Mouse (Mus musculus) kidney, adult 8-10 months (tissue): ENCODE results near the gene Gcnt2.

Experiments used
- DNase-seq, 2 experiments: peaks; one replicate each; pipeline ENCODE4 v3.0.0; 2022

Gcnt2 gene

DNA sequence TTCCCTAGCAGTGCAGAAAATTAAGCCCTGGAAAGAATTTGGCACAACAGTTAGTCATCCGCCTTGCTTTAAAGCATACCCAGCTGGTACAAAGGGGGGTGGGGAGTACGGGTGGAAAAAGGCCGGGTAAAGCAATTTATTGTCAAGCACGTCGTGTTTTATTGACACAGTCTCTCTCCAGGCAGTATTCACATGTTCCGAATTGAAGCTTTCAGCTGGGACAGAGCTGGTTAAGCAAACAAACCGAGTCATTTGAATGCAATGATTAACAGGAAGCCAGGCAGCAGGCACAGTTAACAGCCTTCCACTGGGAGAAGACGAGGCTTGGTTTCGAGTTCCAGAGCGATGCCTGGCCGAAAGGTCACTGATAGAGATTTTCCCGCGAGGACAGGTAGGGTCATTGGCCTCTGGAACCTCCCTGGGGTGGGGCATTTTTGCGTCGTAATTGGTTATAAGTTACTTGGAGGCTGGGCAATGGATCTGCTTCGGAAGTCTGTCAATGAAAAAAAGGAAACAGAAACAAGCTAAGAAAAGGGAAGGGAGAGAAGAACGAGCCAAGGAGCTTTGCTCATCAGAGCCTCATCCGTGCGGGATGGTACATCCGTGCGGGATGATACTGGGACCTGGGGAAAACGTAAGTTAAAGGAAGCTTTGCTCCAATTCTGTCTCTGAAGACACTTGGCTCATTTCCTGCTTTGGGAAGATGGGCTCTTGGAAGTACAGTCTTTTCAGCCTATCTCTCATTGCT lies at the start of gene Gcnt2:
TSS of gene Gcnt2 (plus strand) at position 103 of the 748 bp plus-strand sequence.
- peak; percentile 91 for DNase-seq

DNA sequence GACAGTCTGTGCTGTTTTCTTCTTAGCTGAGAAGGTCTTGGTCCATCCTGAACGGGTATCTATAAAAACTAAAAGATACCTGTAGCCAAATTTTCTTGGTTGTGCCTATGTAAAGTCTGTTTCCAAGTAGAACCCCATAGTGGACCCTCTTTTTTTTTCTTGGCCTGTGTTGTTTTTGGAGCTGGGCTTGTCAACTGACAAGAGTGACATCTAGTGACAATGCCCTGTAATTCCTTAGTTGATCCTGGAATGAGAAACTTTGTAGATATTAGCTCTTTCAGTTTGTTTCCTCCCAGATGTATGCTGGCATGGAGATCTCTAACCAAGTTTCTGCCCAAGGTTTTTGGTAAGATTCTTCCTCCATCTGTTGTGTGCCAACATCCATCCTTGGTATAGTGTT lies 38.9 kb upstream of the Gcnt2 start:
- DNase-seq: no peak

DNA sequence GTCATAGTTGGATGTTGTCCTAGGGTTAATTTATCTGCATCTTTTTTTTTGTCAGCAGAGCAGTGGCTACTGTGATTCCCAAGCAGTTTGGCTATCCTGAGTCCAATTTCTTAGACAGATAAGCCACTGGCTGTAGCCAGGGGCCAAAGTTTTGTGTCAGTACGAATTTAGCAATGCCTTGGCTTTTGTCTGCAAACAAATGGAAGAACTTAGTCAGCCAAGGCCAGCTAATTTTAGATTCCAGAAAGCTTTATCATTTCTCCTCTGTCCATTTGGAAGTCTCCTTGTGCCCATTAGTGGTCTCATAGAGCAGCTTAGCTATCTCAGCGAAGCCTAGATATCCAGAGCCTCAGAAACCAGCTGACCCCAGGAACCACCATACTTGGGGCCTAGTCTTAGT lies 37.6 kb upstream of the Gcnt2 start:
- no peak for DNase-seq

DNA sequence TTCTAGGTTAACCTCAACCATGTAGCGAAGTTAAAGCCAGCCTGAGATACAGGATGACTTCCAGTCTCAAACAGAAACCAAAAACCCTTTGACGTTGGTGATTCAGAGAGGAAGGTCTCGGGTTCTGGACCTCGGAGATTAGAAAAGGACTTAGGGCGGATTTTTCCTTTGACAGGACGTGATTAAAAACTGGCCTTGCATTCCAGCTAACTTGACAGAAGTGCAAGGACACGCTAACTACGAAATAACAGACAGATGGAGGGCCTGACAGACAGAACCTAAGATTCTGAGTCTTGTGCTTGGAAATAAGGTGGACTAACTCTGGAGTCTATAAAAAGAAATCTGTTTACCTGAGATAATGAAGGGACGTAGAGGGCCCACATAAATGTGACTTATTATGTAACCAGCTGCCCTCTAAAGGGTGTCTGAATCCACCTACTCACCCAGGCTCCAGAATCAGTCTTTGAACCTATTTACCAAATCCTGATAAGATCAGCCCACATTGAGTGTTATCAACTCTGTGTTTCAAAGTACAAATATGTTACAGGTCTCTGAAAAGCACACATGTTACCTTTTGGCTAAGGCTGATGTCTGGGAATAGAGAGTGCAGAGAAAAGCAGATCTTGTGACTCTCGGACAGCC lies 18.3 kb upstream of the Gcnt2 start:
- no peak for DNase-seq

DNA sequence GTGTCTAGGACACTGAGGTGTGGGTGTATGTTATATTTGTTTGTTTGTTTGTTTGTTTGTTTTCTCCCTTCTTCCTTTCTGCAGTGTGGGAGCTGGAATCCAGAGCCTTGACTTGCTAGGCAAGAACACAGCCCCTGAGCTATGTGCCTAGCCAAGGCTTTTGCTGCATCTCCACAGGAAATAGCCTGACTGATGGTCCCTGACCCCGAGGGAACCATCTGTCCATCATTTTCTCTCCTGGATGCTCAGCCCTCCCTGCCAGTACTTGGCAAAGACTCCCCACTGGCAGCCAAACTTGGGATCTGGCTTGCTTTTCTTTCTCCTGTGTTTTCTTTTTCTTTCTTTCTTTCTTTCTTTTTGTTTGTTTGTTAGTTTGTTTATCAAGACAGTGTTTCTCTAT lies 17.4 kb upstream of the Gcnt2 start:
- no peak for DNase-seq

DNA sequence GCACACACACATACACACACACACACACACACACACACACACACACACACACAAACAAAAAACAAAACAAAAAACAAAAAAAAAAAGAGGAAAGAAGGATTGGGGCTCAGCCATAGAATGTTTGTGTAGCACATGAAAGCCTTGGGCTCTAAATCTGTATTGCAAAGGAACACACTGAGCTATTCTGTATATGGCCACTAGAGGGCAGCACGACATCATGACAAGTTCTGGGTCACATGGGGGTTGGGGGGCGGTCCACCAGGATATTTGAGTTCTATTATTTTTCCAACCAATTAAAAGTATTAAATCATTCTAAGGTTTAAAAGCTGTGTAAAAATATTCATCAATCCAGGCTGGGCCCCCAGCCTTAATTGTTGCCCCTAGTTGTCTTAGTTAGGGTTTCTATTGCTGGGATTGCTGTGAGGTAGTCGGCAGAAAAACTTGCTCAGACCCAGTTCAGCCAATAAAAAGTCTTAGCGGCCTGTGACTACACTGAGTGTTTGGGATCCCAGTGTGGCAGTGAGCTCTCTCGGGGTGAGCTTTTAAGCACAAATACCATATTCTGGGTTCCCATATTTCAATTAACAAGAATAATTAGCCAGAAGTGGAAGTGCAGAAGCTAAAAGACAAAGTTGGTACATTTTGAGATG lies 16.0 kb upstream of the Gcnt2 start:
- peak; percentile 64 to 81 for DNase-seq

DNA sequence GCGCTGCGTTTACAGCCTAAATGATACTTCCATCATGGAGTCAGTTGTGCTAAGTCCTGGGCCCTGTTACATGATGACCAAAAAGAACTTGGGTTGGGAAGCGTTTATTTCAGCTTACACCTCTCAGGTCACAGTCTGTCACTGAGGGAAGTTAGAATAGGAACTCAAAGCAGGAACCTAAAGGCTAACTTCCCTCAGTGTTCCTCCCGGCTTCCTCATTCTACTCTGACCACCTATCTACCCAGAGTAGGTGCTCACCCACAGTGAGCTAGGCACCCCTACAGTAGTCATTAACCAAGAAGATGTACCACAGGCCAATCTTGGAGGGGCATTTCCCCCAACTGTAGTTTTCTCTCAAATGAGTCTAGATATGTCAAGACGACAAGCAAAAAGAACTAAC lies 15.4 kb upstream of the Gcnt2 start:
- no peak for DNase-seq

DNA sequence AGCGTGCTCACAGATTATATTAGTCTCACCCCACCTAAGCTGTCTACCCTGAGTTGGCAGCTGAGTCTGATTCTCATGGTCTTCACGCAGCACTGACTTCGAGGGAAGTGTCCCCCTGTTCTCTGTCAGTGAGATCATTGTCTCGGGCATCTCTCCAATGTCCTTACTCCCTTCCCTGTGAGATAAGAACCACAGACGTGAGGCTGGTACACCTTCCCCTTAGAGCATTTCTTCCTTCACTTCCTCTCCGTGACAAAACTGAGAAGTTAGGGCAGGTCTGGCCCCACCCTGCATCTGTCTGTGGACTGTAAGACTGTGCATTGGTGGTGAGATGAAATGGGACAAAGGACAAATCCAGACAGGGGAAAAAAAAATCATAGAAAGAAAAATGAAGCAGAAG lies 13.6 kb upstream of the Gcnt2 start:
- no peak for DNase-seq

DNA sequence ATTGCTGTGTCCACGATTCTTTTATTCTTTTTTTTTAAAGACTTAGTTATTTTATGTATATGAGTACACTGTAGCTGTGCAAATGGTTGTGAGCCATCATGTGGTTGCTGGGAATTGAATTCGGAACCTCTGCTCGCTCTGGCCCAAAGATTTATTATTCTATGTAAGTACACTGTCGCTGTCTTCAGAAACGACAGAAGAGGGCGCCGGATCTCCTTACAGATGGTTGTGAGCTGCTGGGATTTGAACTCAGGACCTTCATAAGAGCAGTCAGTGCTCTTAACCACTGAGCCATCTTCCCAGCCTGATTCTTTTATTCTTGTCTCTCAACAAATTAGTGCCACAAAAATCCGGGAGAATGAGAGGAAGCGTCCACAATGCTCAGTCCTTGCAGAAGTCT lies 13.2 kb upstream of the Gcnt2 start:
- no peak for DNase-seq

DNA sequence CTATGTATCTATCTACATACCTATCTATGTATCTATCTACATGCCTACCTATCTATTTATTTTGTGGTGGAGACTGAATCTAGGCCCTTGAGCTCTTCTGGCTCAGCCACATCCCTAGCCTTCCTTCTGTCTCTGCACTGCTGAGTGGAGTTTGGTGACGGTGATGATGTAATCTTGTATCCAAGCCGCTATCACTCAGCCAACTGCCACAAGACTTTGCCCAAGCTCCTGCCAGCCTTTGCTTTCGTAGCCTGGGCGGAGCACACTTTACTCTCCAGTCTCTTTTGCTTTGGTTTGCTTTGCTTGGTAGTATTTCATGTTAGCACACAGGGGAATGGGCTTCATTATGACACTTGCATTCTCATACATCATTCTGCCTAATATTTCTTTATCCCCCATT lies 11.7 kb upstream of the Gcnt2 start:
- DNase-seq: peak in 1 of 2 experiments; percentile 37

DNA sequence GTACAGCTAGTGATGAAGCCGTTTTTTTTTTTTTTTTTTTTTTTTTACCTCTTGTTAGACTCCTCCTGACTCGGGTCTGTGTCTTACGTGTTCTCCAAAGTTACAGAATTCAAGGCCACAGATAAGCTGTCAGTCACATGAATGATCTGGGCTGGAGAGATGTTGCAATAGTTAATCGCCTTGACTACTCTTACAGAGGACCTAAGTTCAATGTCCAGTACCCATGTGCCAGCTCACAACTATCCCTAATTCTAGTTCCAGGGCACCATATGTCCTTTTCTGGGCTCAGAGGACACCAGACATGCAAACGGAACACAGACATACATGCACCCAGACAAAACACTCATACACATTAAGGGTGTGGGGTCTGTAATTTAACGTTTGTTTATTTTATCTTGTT lies 8.9 kb upstream of the Gcnt2 start:
- peak in 1 of 2 experiments; percentile 31 for DNase-seq

DNA sequence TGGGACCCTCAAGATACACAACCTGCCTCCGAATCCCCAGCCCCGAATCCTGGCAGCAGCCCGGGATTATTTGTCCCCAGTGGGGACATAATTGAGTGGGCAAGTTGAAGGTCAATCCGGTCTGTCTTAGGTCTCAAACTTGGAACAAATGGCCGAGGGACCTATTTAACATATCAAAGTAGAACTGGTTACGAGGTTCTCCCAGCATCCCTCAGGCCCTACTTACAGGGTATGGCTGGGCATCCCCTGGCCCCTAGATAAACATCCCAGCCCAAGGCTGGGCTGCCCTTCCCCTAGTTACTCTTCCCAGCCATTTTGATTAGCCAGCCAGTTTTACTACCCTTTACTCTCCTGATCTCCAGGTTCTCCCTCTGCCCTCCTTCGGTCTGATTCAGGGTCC lies 8.3 kb upstream of the Gcnt2 start:
- no peak for DNase-seq

DNA sequence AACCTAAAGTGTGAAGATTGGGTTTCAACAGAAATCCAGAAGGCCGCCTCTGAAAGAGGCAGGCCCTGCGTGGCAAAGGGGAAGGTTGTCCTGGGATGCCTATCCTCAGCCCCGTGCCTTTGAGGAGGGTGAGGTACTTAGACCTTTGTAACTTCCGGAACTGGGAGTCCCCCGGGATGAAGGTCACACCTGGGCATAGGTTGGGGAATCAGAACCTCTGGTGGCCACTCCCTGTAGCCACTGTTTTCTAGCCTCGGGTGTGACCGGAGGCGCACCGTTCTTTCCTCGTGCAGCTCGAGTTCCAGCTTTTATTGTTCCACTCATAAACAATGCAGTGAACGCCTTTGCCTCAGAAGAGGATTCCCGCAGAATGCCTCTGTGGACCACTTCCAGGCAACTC lies 7.6 kb upstream of the Gcnt2 start:
- peak in 1 of 2 experiments; percentile 78 for DNase-seq

DNA sequence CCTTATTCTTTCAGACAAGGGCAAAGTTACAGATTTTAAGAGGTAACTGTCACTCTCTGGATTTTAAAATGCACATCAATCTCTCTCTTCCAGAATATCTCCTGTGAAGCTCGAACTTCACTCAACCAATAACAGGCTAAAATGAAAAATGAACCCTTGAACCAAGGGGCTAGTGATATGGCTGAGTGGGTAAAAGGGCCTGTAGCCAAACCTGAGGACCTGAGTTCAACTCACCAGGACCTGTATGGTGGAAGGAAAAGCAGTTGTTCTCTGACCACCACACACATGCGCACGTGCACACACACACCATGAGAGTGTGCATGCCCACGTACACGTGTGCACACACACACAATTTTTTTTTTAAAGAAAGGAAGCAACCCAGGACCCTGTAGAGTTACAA lies 6.8 kb upstream of the Gcnt2 start:
- peak in 1 of 2 experiments; percentile 43 for DNase-seq

DNA sequence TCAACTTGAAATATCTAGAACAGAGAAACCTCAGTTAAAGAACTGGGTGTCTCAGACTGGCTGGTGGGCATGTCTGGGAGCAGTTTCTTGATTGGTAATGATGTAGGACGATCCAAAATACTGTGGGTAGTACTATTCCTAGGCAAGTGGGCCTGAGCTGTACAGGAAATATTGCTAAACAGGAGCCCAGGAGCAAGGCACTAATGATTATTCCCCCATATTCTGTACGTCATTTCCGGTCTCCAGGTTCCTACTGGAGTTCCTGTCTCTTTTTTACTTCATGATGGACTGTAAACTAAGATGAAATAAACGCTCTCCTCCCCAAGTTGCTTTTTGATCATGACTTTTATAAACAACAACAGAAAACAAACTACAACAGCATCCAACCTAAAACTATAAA lies 5.7 kb upstream of the Gcnt2 start:
- DNase-seq: no peak

DNA sequence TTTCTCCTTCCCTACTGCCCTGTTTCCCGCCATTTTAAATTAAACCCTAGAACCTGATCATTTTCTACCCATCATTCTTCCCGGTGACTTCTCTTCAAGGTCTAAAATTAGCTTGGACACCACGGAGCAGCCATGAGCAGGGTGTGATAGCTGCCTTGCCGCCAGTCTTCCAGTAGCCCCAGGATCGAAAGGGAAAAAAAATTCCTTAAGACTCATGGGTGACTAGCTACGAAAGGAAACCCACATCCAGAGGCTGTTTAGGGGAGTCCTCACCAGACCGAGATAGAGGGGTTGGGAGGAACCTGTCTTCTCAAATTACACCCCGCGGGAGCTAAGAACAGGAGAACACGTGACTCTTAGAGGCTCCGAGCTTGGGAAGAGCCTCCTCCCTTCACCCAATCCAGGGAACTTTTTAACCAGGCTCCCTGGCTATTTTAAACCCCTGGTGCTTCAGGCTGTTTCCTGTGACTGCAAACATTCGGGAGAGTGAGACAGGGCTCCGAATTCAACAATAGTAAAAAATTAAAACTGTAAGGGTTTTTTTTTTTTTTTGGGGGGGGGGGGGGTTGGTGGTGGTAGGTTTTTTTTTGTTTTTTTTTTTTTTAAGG lies 5.0 kb upstream of the Gcnt2 start:
- DNase-seq: peak; percentile 82 to 90

DNA sequence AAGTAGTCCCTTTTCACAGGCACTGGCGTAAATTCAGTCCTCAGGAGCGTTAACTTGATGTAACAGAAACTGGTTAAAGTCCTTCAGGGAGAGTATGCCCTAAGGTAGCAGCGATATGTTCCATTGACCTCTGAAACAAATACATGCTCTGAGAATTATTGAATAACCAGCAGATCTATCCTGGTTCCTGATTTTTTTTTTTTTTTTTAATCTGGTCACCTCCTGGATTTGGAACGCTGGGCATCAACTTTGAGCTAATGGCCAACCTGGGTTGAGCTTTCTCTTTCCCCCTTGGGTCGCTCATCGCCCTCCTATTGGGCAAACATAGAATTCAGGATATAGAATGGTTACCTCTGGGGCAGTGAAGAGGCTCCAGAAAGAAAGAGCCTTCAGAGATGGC lies 4.3 kb upstream of the Gcnt2 start:
- peak; percentile 62 to 65 for DNase-seq

DNA sequence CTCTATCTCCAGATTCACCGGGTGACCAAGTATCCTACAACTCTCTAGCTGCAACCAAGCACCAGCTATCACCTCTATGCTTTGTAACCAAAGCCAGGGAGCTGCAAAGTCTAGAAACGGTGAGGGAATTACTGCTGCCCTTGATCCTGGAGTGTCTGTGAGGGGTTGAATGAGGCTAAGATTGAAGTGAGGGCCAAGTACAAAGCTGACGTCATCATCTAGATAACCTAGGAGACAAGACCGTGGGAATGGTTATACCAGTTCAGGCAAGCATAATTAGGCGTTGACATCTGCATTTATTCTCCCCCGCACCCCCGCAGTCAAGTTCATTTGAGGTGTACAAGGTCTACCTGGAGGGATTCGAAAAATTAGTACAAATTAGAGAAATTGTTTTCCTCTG lies 2.8 kb upstream of the Gcnt2 start:
- no peak for DNase-seq

DNA sequence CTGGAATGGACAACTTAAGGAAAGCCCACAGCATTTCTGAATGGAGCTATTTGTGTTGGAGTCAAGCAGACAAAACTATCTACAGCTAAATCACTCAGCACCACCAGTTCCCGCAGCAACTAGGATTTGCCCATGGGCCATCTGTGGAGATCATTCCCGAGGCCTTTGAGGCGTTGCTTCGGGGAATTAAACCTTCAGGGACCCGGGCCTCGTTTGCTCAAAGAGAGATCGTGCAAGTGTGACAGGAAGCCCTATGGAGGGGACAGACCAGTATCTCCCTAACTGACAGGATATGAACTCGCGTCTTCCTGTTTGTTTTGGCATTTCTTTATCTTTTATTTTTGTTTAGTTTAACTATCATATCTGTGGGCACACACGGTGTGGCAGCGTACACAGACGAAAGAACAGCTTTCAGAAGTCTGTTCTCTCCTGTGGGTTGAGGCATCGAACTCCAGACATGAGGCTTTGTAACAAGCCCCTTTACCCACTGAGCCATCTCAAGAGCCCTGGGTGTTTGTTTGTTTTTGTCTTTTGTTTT lies 2.2 kb upstream of the Gcnt2 start:
- DNase-seq: no peak

DNA sequence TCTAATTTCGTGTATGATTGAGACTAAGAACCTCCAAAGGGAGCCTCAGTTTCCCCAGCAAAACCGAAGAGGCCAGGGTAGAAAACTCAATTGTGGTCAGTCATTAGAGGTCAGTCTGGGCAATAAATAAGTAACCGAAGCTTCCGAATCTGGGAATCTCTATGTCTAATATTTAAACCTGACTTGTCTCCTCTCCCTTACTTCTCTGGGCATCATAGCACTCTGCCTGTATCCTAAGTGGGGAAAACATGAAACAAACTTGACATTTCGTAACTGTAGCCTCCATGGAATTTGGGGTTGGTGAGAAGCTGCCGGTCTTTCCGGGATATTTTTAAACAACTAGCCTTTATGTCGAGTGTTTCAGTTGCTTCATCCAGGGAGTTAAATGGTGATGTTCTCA lies 329 bp upstream of the Gcnt2 start:
- DNase-seq: peak in 1 of 2 experiments; percentile 54

DNA sequence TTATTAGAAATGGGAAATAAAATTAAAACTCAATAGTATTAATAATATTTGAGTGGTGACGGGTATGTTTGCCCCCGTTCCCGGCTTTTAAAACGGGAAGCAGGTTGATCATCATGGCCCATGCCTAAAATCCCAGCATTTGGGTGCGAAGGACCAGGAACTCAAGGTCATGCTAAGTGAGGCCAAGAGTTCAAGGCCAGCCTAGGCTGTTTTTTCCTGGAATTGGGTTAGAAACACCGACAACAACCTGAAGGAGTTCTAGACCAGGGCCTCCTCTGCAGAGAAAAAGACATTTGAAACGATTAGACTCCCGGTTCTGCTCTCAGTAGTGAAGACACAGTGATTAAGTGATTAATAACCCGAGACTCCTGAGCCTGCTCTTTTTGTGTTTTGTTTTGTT lies 3.5 kb downstream of the Gcnt2 start:
- DNase-seq: no peak

DNA sequence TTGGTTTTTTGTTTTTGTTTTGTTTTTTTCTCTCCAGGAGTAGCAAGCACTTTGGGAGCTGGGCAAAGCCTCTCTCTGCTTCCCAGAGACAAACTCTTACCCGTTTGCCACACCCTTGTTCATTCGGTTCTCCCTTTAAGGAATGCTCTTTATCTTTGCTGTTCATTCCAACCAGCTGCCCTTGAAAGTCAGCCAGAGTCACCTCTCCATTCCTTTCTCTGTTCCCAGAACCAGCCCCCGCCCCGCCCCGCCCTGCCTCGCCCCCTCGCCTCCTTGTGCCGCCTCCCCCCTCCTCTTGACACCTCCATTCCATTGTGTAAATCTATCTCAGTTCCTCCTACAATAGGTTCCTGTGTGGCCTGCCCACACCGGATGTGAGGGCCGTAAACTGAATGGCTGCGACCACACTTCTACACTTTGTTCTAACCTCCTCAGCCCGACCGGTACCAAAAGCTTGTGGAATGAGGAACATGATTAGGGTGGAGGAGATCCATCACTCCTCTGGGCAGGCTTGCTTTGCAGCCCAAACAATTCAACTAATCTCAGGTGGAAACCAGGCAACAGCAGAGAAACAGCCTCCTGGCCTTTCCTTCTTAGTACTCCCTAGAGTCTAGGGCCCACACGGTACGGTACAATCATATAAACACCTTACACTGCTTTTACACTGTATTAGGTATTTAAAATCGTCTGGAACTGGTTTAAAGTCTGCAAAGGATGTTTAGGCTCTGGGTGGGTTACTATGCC lies 9.5 kb downstream of the Gcnt2 start:
- DNase-seq: no peak

DNA sequence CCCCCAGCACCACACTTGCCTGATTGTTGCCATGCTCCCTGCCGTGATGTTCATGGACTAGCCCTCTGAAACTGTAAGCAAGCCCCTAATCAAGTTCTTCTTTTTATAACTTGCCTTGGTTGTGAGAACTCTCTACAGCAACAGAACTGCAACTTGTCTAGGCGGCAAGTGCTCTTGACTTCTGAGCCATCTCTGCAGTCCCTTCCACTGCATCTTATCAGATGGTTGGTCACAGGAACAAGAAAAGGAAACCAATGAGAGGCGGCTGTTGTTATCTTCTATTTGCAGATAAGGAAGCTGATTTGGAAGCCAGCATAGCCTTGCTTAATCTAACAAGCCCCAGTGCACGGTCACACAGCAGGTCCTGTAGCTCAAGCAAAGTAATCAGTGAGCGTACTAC lies 14.5 kb downstream of the Gcnt2 start:
- no peak for DNase-seq
